Mouse (Mus musculus) brain, embryonic 14.5 days (tissue): ENCODE data around the gene Atxn1.

Source experiments
- CTCF ChIP-seq: fragments of 200-500 bp; IDR thresholded peaks from 2 replicates; pipeline ENCODE4 v1.5.1; 2012; ENCODE audit warnings: inconsistent platforms, mild to moderate bottlenecking, moderate library complexity, borderline replicate concordance; ENCODE audit not compliant: insufficient read depth, insufficient read length; ENCODE audit errors: extremely low read depth
- POLR2A ChIP-seq: fragments of 200-500 bp; IDR thresholded peaks from 2 replicates; pipeline ENCODE4 v1.6.1; 2012; ENCODE audit warnings: mild to moderate bottlenecking, inconsistent platforms, borderline replicate concordance; ENCODE audit not compliant: poor library complexity, insufficient read depth, insufficient read length, severe bottlenecking; ENCODE audit errors: extremely low read depth

- TF ChIP-seq CTCF (no peak), POLR2A (no peak)
Measured at GRCm38 (mm10) chr13:45832695-45833350, 132.0 kb downstream of the Atxn1 start.
